Mouse (Mus musculus) myocyte (in vitro differentiated cells): ENCODE data around the gene Fan1.

ENCODE experiments used
- E2F4 ChIP-seq: IDR thresholded peaks from one replicate; pipeline ENCODE4 v1.6.1; 2011; ENCODE audit warnings: mild to moderate bottlenecking, control low read depth, moderate library complexity; ENCODE audit not compliant: insufficient read depth
- MAX ChIP-seq: IDR thresholded peaks from one replicate; pipeline ENCODE4 v1.6.1; 2011; ENCODE audit warnings: low read depth, mild to moderate bottlenecking, control low read depth
- MYOD1 ChIP-seq, 3 experiments: IDR thresholded peaks; one replicate each; pipeline ENCODE4 v1.6.1; 2011; ENCODE audit warnings: control low read depth in 2 of 3, low read depth in 2 of 3, mild to moderate bottlenecking in 2 of 3, moderate library complexity in 1 of 3; ENCODE audit not compliant: insufficient read length in 2 of 3, control insufficient read depth in 1 of 3
- MYOG ChIP-seq, 3 experiments: IDR thresholded peaks; one replicate each; pipeline ENCODE4 v1.6.1; 2011; ENCODE audit warnings: control low read depth in 2 of 3, low read depth in 2 of 3, mild to moderate bottlenecking in 2 of 3; ENCODE audit not compliant: insufficient read length in 2 of 3, control insufficient read depth in 1 of 3, insufficient read depth in 1 of 3
- POLR2A ChIP-seq: IDR thresholded peaks from one replicate; pipeline ENCODE4 v1.6.1; 2011; ENCODE audit warnings: low read depth, mild to moderate bottlenecking, control low read depth, moderate library complexity; ENCODE audit not compliant: insufficient read length
- POLR2AphosphoS2 ChIP-seq: IDR thresholded peaks from one replicate; pipeline ENCODE4 v1.6.1; 2011; ENCODE audit warnings: low read depth, control low read depth; ENCODE audit not compliant: insufficient read length
- TCF12 ChIP-seq: IDR thresholded peaks from one replicate; pipeline ENCODE4 v1.6.1; 2011; ENCODE audit warnings: mild to moderate bottlenecking, control low read depth; ENCODE audit not compliant: poor library complexity, insufficient read depth, severe bottlenecking
- TCF3 ChIP-seq: IDR thresholded peaks from one replicate; pipeline ENCODE4 v1.6.1; 2011; ENCODE audit warnings: low read depth, control low read depth; ENCODE audit not compliant: insufficient read length
- USF1 ChIP-seq: IDR thresholded peaks from one replicate; pipeline ENCODE4 v1.6.1; 2011; ENCODE audit warnings: low read depth, mild to moderate bottlenecking, control low read depth, moderate library complexity

DNA sequence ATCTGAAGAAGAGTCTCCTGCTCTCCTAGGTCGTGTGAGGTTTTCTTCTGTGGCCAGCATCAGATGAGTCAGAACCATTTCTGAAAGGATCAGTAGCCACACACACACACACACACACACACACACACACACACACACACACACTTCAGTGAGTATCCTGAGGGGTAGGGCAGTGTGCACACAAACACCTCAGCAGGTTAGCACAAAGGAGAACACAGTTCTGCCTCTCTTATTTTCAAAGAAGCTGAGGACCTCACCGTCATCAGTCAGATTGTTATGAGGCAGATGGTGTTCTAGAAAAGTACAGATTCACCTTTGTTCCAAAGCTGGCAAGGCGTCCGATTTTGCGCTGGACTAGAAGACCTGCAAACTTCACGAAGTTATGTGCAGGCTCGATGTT is 63.7 kb downstream of the Fan1 start:
- TF ChIP-seq MAX = no peak
- TF ChIP-seq USF1 = no peak
- no peak for TF ChIP-seq POLR2A
- no peak for TF ChIP-seq POLR2AphosphoS2
- no peak for TF ChIP-seq E2F4
- TF ChIP-seq MYOG (IDR thresholded peaks at IDR 0.05; ENCODE audit: control insufficient read depth in 1 of 3, insufficient read depth in 1 of 3, insufficient read length in 2 of 3, low read depth in 2 of 3) = no peak
- TF ChIP-seq TCF3 = no peak
- TF ChIP-seq MYOD1 (IDR thresholded peaks at IDR 0.05; ENCODE audit: control insufficient read depth in 1 of 3, insufficient read length in 2 of 3, low read depth in 2 of 3) = no peak
- no peak for TF ChIP-seq TCF12
